Mouse (Mus musculus) MEL (cell line): ENCODE measurements around the gene Zfp420. TPM values are rescaled to one million over a fixed set of nuclear protein-coding genes. Genes with fewer than 3 reads are reported as not detected.

ENCODE experiments used
- DNase-seq: peaks from one replicate; pipeline ENCODE4 v3.0.0; 2011; ENCODE audit warnings: low read depth, low spot score
- H3K27ac ChIP-seq: 2 replicates; pipeline ENCODE4 v1.5.1; 2012; ENCODE audit warnings: low read depth, mild to moderate bottlenecking, control low read depth, low read length, moderate library complexity; ENCODE audit not compliant: control insufficient read depth
- H3K27me3 ChIP-seq, 2 experiments: fragments of 150-350 bp in 1 of 2; sonication (generic) in 1 of 2; 2 replicates each; pipeline ENCODE4 v1.6.1; 2012; ENCODE audit warnings: low read length in 2 of 2, mild to moderate bottlenecking in 2 of 2, improper control_type of control experiment in 1 of 2, moderate library complexity in 1 of 2; ENCODE audit not compliant: insufficient read depth in 2 of 2, control insufficient read depth in 1 of 2
- H3K36me3 ChIP-seq, 2 experiments: 2 replicates each; pipeline ENCODE4 v1.6.1; 2012 to 2014; ENCODE audit warnings: low read length in 2 of 2, improper control_type of control experiment in 1 of 2, inconsistent platforms in 1 of 2, mild to moderate bottlenecking in 1 of 2; ENCODE audit not compliant: insufficient read depth in 2 of 2, control insufficient read depth in 1 of 2
- H3K4me1 ChIP-seq, 2 experiments: fragments of 150-350 bp in 1 of 2; sonication (generic) in 1 of 2; 2 replicates each; pipeline ENCODE4 v1.6.1; 2012; ENCODE audit warnings: low read length in 2 of 2, improper control_type of control experiment in 1 of 2, mild to moderate bottlenecking in 1 of 2; ENCODE audit not compliant: insufficient read depth in 2 of 2, control insufficient read depth in 1 of 2
- H3K4me3 ChIP-seq, 2 experiments: fragments of 150-350 bp in 1 of 2; sonication (generic) in 1 of 2; 2 replicates each; pipeline ENCODE4 v1.5.1; 2012; ENCODE audit warnings: low read depth in 2 of 2, low read length in 2 of 2, mild to moderate bottlenecking in 2 of 2, moderate library complexity in 2 of 2, control low read depth in 1 of 2, improper control_type of control experiment in 1 of 2; ENCODE audit not compliant: control insufficient read depth in 1 of 2, insufficient read depth in 1 of 2
- H3K79me2 ChIP-seq: 2 replicates; pipeline ENCODE4 v1.6.1; 2012; ENCODE audit warnings: mild to moderate bottlenecking, low read length, moderate library complexity; ENCODE audit not compliant: control insufficient read depth, poor library complexity, insufficient read depth
- H3K9ac ChIP-seq: 2 replicates; pipeline ENCODE4 v1.6.1; 2012; ENCODE audit warnings: low read depth, mild to moderate bottlenecking, control low read depth, low read length, moderate library complexity; ENCODE audit not compliant: control insufficient read depth, poor library complexity, severe bottlenecking
- H3K9me3 ChIP-seq: fragments of 150-350 bp; sonication (generic); replicated peaks from 2 replicates; pipeline ENCODE4 v1.6.1; 2012; ENCODE audit warnings: mild to moderate bottlenecking, low read length, improper control_type of control experiment, moderate library complexity; ENCODE audit not compliant: insufficient read depth
- CHD1 ChIP-seq: IDR thresholded peaks from 2 replicates; pipeline ENCODE4 v1.6.1; 2012; ENCODE audit warnings: low read depth, mild to moderate bottlenecking, inconsistent platforms, low read length, improper control_type of control experiment
- CHD2 ChIP-seq: IDR thresholded peaks from 2 replicates; pipeline ENCODE4 v1.6.1; 2011; ENCODE audit warnings: low read length, improper control_type of control experiment
- GABPA ChIP-seq: IDR thresholded peaks from 2 replicates; pipeline ENCODE4 v1.6.1; 2012; ENCODE audit warnings: low read depth, mild to moderate bottlenecking, inconsistent platforms, low read length, improper control_type of control experiment, moderate library complexity
- KAT2A ChIP-seq: conservative IDR thresholded peaks from 2 replicates; pipeline ENCODE4 v1.6.1; 2012; ENCODE audit warnings: low read depth, low read length, improper control_type of control experiment, inconsistent platforms
- MAFK ChIP-seq: IDR thresholded peaks from 2 replicates; pipeline ENCODE4 v1.6.1; 2011; ENCODE audit warnings: low read depth, mild to moderate bottlenecking, low read length, improper control_type of control experiment, borderline replicate concordance
- MYC ChIP-seq: IDR thresholded peaks from 2 replicates; pipeline ENCODE4 v1.6.1; 2011; ENCODE audit warnings: low read depth, mild to moderate bottlenecking, low read length, improper control_type of control experiment, moderate library complexity
- NELFE ChIP-seq: IDR thresholded peaks from 2 replicates; pipeline ENCODE4 v1.6.1; 2011; ENCODE audit warnings: low read depth, low read length, improper control_type of control experiment
- NRF1 ChIP-seq: IDR thresholded peaks from 2 replicates; pipeline ENCODE4 v1.6.1; 2014; ENCODE audit warnings: low read depth, mild to moderate bottlenecking, inconsistent platforms, low read length, improper control_type of control experiment, moderate library complexity; ENCODE audit not compliant: poor library complexity, insufficient read depth, severe bottlenecking
- POLR2A ChIP-seq, 2 experiments: IDR thresholded peaks; 2 replicates each; pipeline ENCODE4 v1.6.1; 2011 to 2012; ENCODE audit warnings: low read length in 2 of 2, mild to moderate bottlenecking in 2 of 2, control low read depth in 1 of 2, improper control_type of control experiment in 1 of 2, low read depth in 1 of 2, moderate library complexity in 1 of 2; ENCODE audit not compliant: control insufficient read depth in 1 of 2, insufficient read depth in 1 of 2, poor library complexity in 1 of 2
- RCOR1 ChIP-seq: IDR thresholded peaks from 2 replicates; pipeline ENCODE4 v1.6.1; 2012; ENCODE audit warnings: low read depth, mild to moderate bottlenecking, inconsistent platforms, low read length, improper control_type of control experiment
- SIN3A ChIP-seq: IDR thresholded peaks from 2 replicates; pipeline ENCODE4 v1.6.1; 2012; ENCODE audit warnings: low read length, improper control_type of control experiment, inconsistent platforms
- SMC3 ChIP-seq: IDR thresholded peaks from 2 replicates; pipeline ENCODE4 v1.6.1; 2011; ENCODE audit warnings: low read depth, low read length, improper control_type of control experiment
- ZC3H11A ChIP-seq: IDR thresholded peaks from 2 replicates; pipeline ENCODE4 v1.6.1; 2012; ENCODE audit warnings: low read depth, mild to moderate bottlenecking, inconsistent platforms, low read length, improper control_type of control experiment
- ZNF384 ChIP-seq: IDR thresholded peaks from 2 replicates; pipeline ENCODE4 v1.6.1; 2012; ENCODE audit warnings: low read depth, mild to moderate bottlenecking, inconsistent platforms, low read length, improper control_type of control experiment
- polyA plus RNA-seq, 2 experiments: library from polyadenylated mRNA; stranded (reverse) in 1 of 2; unstranded in 1 of 2; fragments of >175 nt in 1 of 2; fragments of >200 nt in 1 of 2; gene quantifications; 2 replicates each; pipeline versions ENCODE4 v1.2.1 to v1.2.4; 2012; ENCODE audit warnings: low replicate concordance in 2 of 2, low read depth in 1 of 2; ENCODE audit not compliant: insufficient read length in 2 of 2, insufficient read depth in 1 of 2, missing spikeins in 1 of 2
- total RNA-seq: library from RNA; depleted of rRNA; stranded (reverse); fragments of 300-350 nt; gene quantifications from 2 replicates; pipeline ENCODE4 v1.2.3, GENCODE M21; 2012

The Zfp420 gene
- total and polyA plus RNA-seq, 3 experiments: 3.2 to 4.2 TPM; not detected in 1

- H3K27me3 ChIP-seq: no peaks in the 10 kb centered on the region
- peaks cover 0 to 5% of the 10 kb centered on the region in 2 experiments; a peak in 1 of 4 replicates for H3K4me1 ChIP-seq
- H3K9ac ChIP-seq: peak overlapping the region; percentile 70
- H3K4me3 ChIP-seq: peak overlapping the region; percentile 74 to 90
- TF ChIP-seq MYC (no peak; the same call in 1 of the 2 replicates), RCOR1 (peak; percentile 65), GABPA (no peak), MAFK (no peak)
- TF ChIP-seq, all 39 proteins: peak for 1
- peak overlapping the region; percentile 89 for H3K27ac ChIP-seq
- H3K79me2 ChIP-seq: no peaks in the 10 kb centered on the region
- no peak for DNase-seq
- H3K9me3 ChIP-seq: no peaks in the 10 kb centered on the region
- H3K36me3 ChIP-seq: no peaks in the 10 kb centered on the region; a peak in 1 of 4 replicates
Measured at GRCm38 (mm10) chr7:29906682-29907058, 46.9 kb downstream of the Zfp420 start.

GRCm38 (mm10) chr7:29907206-29907605 lies 47.4 kb downstream of the Zfp420 start:
- Histone ChIP-seq H3K9me3 (no peaks in the 10 kb centered on the region), H3K27ac (no peak overlapping the region), H3K79me2 (no peaks in the 10 kb centered on the region), H3K4me3 (no peak overlapping the region), H3K27me3 (no peaks in the 10 kb centered on the region), H3K9ac (no peak overlapping the region), H3K4me1 (peaks cover 0 to 5% of the 10 kb centered on the region in 2 experiments; a peak in 1 of 4 replicates), H3K36me3 (no peaks in the 10 kb centered on the region; a peak in 1 of 4 replicates)
- DNase-seq: peak; percentile 21
- TF ChIP-seq MAFK: no peak
- TF ChIP-seq ZNF384: no peak
- no peak for TF ChIP-seq CHD1
- TF ChIP-seq ZC3H11A: no peak
- no peak for TF ChIP-seq GABPA
- TF ChIP-seq SMC3: no peak
- no peak for TF ChIP-seq NRF1
- no peak for TF ChIP-seq SIN3A
- no peak for TF ChIP-seq NELFE
- TF ChIP-seq CHD2: no peak
- TF ChIP-seq POLR2A (IDR thresholded peaks at IDR 0.05; ENCODE audit: control insufficient read depth in 1 of 2, insufficient read depth in 1 of 2, low read depth in 1 of 2, low read length in 2 of 2, poor library complexity in 1 of 2): no peak
- TF ChIP-seq KAT2A: no peak
